Mouse (Mus musculus): ENCODE measurements at regions not wholly inside any gene's neighbourhood (a gene's known extent, or its start where the extent isn't known, plus 50 kb on each side); places are given as distances from the start of the nearest gene placed in this dataset.

DNA sequence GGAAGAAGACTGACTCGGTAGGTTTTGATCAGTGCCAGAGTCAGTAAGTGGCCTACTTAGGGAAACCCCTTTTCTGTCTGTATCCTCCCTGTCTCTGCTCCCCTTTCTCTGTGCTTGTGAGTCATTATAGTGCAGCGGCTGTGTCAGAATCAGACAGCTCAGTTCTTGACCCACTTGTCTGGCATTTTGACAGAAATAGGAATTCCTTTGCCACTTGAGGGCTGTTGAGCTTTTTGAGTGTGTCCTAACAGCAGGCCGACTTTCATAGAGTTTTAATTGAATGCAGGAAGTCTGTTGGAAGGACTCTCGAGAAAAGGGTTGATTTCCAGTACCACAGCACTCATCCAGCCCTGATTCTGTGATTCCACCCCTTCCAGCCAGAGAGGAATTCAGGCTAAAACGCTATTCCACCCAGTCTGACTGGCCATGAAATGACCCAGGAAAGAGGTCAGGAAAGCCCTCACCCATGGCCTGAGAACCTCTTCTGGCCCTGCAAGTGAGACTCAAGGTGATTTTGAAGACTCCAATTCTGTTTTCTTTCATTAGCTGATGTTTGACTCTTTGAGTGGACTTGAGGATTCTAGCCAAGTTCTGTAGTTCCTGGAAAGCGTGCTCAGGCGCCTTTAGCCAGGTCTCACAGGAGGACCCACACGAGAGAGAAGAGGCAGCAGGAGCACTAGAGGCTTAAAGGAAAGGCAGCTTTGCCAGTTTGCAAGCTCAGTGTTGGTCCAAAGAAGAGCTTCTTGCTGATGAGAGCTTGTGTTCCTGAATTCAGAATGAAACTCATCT lies 95.6 kb upstream of the Opcml start:
- H3K27ac ChIP-seq (ENCODE audit: low read depth, low read length): no peak overlapping the region
- H3K4me3 ChIP-seq (ENCODE audit: low read depth, low read length): no peak overlapping the region
- DNase-seq (ENCODE audit: low spot score) (no peak), ATAC-seq (ENCODE audit: low FRiP score) (no peak)
- no peaks in the 10 kb centered on the region for H3K27me3 ChIP-seq (ENCODE audit: control insufficient read depth, insufficient read depth, low read length)
- 78% methylated on average over 8 of the region's 8 CpGs for WGBS
- no peaks in the 10 kb centered on the region for H3K36me3 ChIP-seq (ENCODE audit: control insufficient read depth, insufficient read depth, low read length)
- no peak overlapping the region for H3K9ac ChIP-seq (ENCODE audit: low read depth, low read length)
- no peaks in the 10 kb centered on the region for H3K9me3 ChIP-seq (ENCODE audit: control insufficient read depth, low read length)
- no peaks in the 10 kb centered on the region for H3K4me1 ChIP-seq (replicated peaks; ENCODE audit: control insufficient read depth, insufficient read depth, low read length)
- H3K4me2 ChIP-seq (replicated peaks; ENCODE audit: low read depth, low read length): no peak overlapping the region

DNA sequence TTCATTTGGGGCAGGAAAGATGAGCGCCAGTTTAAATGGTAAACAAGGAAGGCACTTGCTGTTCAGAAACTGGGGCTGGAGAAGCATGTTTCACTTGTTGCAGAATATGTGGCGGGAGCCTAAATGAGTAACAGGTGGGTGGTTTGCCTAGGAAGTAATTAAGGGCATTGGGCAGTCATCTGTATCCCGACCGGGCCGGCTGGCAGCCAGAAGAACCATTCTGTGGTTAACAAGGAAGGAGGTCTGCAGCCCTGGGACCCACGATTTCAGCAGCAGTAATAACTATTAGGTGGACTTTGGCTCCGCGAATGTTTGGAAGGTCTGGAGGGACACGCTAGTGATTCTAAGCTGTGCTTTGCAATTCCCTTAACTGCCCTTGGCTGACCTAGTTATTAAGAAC lies 89.0 kb upstream of the Opcml start:
- ATAC-seq (ENCODE audit: low FRiP score) (no peak), DNase-seq (ENCODE audit: low spot score) (no peak)
- Histone ChIP-seq H3K27ac (ENCODE audit: low read depth, low read length) (no peak overlapping the region), H3K9me3 (ENCODE audit: control insufficient read depth, low read length) (no peaks in the 10 kb centered on the region), H3K36me3 (ENCODE audit: control insufficient read depth, insufficient read depth, low read length) (no peaks in the 10 kb centered on the region), H3K9ac (ENCODE audit: low read depth, low read length) (no peak overlapping the region), H3K27me3 (ENCODE audit: control insufficient read depth, insufficient read depth, low read length) (no peaks in the 10 kb centered on the region), H3K4me2 (replicated peaks; ENCODE audit: low read depth, low read length) (no peak overlapping the region), H3K4me3 (ENCODE audit: low read depth, low read length) (no peak overlapping the region), H3K4me1 (replicated peaks; ENCODE audit: control insufficient read depth, insufficient read depth, low read length) (no peaks in the 10 kb centered on the region)
- WGBS: 87% methylated on average over 9 of the region's 9 CpGs

DNA sequence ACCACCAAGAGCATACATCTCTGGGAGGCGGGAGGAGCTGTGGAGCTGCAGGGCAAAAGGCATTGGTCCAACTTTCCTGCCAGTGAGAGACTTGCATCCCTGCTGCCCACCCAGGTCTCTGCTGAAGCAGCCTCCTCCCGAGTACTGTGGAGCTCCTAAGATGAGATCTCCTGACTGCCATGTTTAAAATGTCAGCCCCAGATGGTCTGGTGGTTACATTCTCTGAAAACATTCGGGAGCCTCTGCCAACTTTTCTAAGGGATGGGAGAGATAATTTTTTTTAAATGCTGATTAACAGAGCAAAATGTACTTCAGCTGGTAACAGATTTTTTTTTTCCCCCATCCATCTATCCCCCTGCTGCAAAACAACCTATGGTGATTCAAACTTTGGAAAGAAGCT lies 88.4 kb upstream of the Opcml start:
- Histone ChIP-seq H3K9ac (ENCODE audit: low read depth, low read length) (no peak overlapping the region), H3K4me1 (replicated peaks; ENCODE audit: control insufficient read depth, insufficient read depth, low read length) (no peaks in the 10 kb centered on the region), H3K27ac (ENCODE audit: low read depth, low read length) (no peak overlapping the region), H3K27me3 (ENCODE audit: control insufficient read depth, insufficient read depth, low read length) (no peaks in the 10 kb centered on the region), H3K9me3 (ENCODE audit: control insufficient read depth, low read length) (no peaks in the 10 kb centered on the region), H3K36me3 (ENCODE audit: control insufficient read depth, insufficient read depth, low read length) (no peaks in the 10 kb centered on the region), H3K4me3 (ENCODE audit: low read depth, low read length) (no peak overlapping the region), H3K4me2 (replicated peaks; ENCODE audit: low read depth, low read length) (no peak overlapping the region)
- DNase-seq (ENCODE audit: low spot score) (no peak), ATAC-seq (ENCODE audit: low FRiP score) (no peak)
- 77% methylated on average over 3 of the region's 3 CpGs for WGBS

DNA sequence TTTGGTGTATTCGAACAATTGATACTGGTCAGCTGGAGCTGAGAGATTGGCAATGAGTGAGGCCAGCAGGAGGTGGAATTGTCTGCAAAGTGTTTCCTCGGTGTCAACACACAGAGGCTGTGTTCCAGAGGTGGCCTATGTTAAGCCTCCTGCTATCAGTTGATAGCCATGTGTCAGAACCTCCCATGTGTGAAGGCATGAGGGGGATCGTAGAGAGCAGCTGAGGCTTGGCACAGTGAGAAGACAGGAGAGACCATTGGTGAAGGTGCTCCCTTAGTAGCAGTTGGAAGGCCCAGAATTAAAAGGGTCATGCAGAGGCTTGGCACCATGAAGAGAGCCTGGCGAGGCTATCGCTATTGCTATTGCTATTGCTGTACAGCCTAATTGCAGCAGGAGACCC lies 86.6 kb upstream of the Opcml start:
- H3K27ac ChIP-seq (ENCODE audit: low read depth, low read length): no peak overlapping the region
- no peak overlapping the region for H3K9ac ChIP-seq (ENCODE audit: low read depth, low read length)
- no peaks in the 10 kb centered on the region for H3K4me1 ChIP-seq (replicated peaks; ENCODE audit: control insufficient read depth, insufficient read depth, low read length)
- DNase-seq (ENCODE audit: low spot score) (no peak), ATAC-seq (ENCODE audit: low FRiP score) (no peak)
- no peak overlapping the region for H3K4me2 ChIP-seq (replicated peaks; ENCODE audit: low read depth, low read length)
- no peaks in the 10 kb centered on the region for H3K9me3 ChIP-seq (ENCODE audit: control insufficient read depth, low read length)
- WGBS: 81% methylated on average over 5 of the region's 5 CpGs
- H3K36me3 ChIP-seq (ENCODE audit: control insufficient read depth, insufficient read depth, low read length): no peaks in the 10 kb centered on the region
- no peaks in the 10 kb centered on the region for H3K27me3 ChIP-seq (ENCODE audit: control insufficient read depth, insufficient read depth, low read length)
- no peak overlapping the region for H3K4me3 ChIP-seq (ENCODE audit: low read depth, low read length)

DNA sequence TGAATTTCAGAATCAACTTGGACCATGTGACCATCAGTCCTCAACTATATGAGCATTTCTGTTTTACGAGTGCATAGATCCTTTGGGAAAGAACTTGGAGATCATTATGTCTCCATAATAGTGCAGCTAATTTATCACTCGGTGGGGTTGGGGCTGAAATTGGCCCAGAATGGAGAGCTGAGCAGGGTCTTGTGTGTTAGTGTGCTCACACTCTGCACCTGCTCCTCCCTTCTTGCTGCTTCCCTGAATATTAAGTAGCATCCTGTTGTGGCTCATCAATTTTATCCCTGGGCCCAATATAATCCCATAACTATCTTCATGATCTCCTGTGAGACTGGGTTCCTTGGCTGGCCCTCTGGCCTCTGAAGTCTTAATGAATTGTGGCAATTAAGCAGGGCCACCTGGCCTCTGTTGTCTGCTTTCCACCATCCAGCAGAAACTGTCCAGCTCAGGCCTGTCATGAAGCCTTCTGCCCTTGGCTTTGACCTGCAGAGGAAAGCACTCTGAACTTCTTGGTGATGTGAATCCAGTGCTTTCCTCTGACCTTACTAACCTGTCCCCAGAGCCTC lies 66.7 kb upstream of the Opcml start:
- Histone ChIP-seq H3K4me2 (replicated peaks; ENCODE audit: low read depth, low read length) (no peak overlapping the region), H3K4me1 (replicated peaks; ENCODE audit: control insufficient read depth, insufficient read depth, low read length) (no peaks in the 10 kb centered on the region), H3K9ac (ENCODE audit: low read depth, low read length) (no peak overlapping the region), H3K27ac (ENCODE audit: low read depth, low read length) (no peak overlapping the region), H3K9me3 (ENCODE audit: control insufficient read depth, low read length) (no peaks in the 10 kb centered on the region), H3K36me3 (ENCODE audit: control insufficient read depth, insufficient read depth, low read length) (no peaks in the 10 kb centered on the region), H3K27me3 (ENCODE audit: control insufficient read depth, insufficient read depth, low read length) (no peaks in the 10 kb centered on the region), H3K4me3 (ENCODE audit: low read depth, low read length) (no peak overlapping the region)
- ATAC-seq (ENCODE audit: low FRiP score) (peak; percentile 43; the same call in 1 of the 2 replicates), DNase-seq (ENCODE audit: low spot score) (no peak)
- 70% methylated on average over 2 of the region's 2 CpGs for WGBS

DNA sequence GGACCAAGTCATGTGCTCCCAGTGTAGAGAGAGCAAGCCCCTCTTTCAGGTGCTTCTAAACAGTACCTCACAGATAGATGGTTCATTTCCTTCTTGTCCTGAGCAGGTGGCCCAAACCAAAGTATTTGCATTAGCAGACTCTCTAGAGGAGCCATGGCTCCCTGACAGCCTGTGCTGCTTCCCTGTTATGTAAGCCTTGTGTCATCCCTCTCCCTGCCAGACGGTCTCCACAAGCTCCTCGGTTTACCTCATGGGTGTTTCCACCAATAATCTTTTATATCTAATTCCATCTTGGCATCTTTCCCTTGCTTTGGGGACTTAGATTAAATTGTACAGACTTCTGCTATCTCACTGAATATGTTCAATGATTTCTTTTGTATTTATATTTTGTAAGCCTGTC lies 66.0 kb upstream of the Opcml start:
- WGBS: 85% methylated on average over 2 of the region's 2 CpGs
- H3K4me2 ChIP-seq (replicated peaks; ENCODE audit: low read depth, low read length): no peak overlapping the region
- H3K9ac ChIP-seq (ENCODE audit: low read depth, low read length): no peak overlapping the region
- no peaks in the 10 kb centered on the region for H3K4me1 ChIP-seq (replicated peaks; ENCODE audit: control insufficient read depth, insufficient read depth, low read length)
- H3K27ac ChIP-seq (ENCODE audit: low read depth, low read length): no peak overlapping the region
- H3K9me3 ChIP-seq (ENCODE audit: control insufficient read depth, low read length): no peaks in the 10 kb centered on the region
- DNase-seq (ENCODE audit: low spot score) (no peak), ATAC-seq (ENCODE audit: low FRiP score) (no peak)
- H3K36me3 ChIP-seq (ENCODE audit: control insufficient read depth, insufficient read depth, low read length): no peaks in the 10 kb centered on the region
- H3K4me3 ChIP-seq (ENCODE audit: low read depth, low read length): no peak overlapping the region
- H3K27me3 ChIP-seq (ENCODE audit: control insufficient read depth, insufficient read depth, low read length): no peaks in the 10 kb centered on the region

DNA sequence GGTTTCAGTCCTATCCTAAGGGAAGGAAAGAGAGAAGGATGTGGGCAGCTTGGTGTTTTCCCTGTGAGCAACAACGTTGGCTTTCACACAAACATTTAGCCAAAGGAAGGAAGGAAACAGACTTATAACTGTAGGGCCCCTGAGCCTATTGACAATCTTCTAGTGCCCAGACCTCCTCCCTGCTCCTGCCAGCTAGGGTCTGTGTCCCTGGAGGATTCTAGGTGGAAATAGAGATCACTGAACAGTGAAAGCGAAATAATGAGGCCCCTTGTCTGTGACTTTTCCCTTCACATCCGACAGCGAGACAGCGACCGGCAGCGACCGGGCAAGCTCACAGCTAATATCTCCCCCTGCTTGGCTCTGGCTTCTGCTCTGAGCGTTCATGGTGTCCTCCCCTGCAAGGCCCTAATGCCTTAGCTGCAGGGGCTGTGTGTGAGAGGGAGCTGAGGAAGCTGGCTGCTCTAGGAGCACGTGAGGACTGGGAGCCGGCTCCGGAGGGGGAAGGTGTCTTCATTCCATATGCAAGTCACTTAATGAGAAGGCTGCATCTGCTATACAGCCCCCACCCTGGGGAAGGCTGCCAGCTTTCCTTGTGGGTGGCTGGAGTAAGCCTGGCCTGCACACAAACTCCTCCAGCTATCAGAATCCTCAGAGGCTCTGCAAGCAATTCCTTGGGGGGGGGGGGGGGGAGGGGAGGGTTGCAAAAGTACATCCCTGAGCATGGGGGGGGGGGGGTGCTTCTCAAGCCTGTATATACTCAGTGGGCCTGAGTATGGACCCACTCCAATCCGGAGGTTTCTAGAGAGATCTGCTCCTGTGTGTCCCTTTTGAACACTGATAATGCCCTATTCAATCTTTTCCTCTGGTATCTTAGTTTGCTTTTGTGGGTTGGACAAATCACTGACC lies 61.7 kb upstream of the Opcml start:
- H3K9ac ChIP-seq (ENCODE audit: low read depth, low read length): peak overlapping the region; percentile 42; the same call in 1 of the 2 replicates
- peak overlapping the region; percentile 47; the same call in 1 of the 2 replicates for H3K27ac ChIP-seq (ENCODE audit: low read depth, low read length)
- no peaks in the 10 kb centered on the region for H3K9me3 ChIP-seq (ENCODE audit: control insufficient read depth, low read length)
- no peaks in the 10 kb centered on the region for H3K36me3 ChIP-seq (ENCODE audit: control insufficient read depth, insufficient read depth, low read length)
- peak; percentile 48 for DNase-seq (ENCODE audit: low spot score)
- 5% methylated on average over 13 of the region's 13 CpGs for WGBS
- H3K4me3 ChIP-seq (ENCODE audit: low read depth, low read length): no peak overlapping the region
- peak overlapping the region; percentile 21; the same call in 1 of the 2 replicates for H3K4me2 ChIP-seq (replicated peaks; ENCODE audit: low read depth, low read length)
- H3K4me1 ChIP-seq (replicated peaks; ENCODE audit: control insufficient read depth, insufficient read depth, low read length): no peaks in the 10 kb centered on the region
- no peaks in the 10 kb centered on the region for H3K27me3 ChIP-seq (ENCODE audit: control insufficient read depth, insufficient read depth, low read length)
- peak; percentile 89 for ATAC-seq (ENCODE audit: low FRiP score)

DNA sequence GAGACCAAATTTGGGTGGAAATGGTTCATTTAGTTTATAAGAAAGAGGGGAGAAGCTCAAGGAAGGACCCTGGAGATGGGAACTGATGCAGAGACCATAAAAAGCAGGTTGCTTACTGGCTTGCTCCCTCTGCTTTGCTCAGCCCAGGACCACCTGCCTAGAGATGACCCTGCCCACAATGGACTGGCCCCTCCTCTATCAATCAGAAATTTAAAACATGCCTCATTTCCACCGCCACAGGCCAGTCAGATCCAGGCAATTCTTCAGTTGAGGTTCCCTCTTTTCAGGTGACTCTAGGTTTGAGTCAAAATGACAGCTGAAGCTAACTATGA lies 61.1 kb upstream of the Opcml start:
- H3K27ac ChIP-seq (ENCODE audit: low read depth, low read length): no peak overlapping the region
- 35% methylated on average over 1 of the region's 1 CpGs for WGBS
- peak; percentile 38; the same call in 1 of the 2 replicates for ATAC-seq (ENCODE audit: low FRiP score)

More for the DNA sequence above, 61.1 kb upstream of the Opcml start:
- Histone ChIP-seq H3K27me3 (ENCODE audit: control insufficient read depth, insufficient read depth, low read length) (no peaks in the 10 kb centered on the region), H3K4me3 (ENCODE audit: low read depth, low read length) (no peak overlapping the region), H3K36me3 (ENCODE audit: control insufficient read depth, insufficient read depth, low read length) (no peaks in the 10 kb centered on the region), H3K4me1 (replicated peaks; ENCODE audit: control insufficient read depth, insufficient read depth, low read length) (no peaks in the 10 kb centered on the region), H3K9me3 (ENCODE audit: control insufficient read depth, low read length) (no peaks in the 10 kb centered on the region), H3K4me2 (replicated peaks; ENCODE audit: low read depth, low read length) (no peak overlapping the region), H3K9ac (ENCODE audit: low read depth, low read length) (no peak overlapping the region)
- DNase-seq (ENCODE audit: low spot score): no peak

Measured in hindbrain, embryonic 11.5 days (tissue).